Mouse (Mus musculus) MEL (cell line): ENCODE data around the gene Slc39a1. TPM values are rescaled to one million over a fixed set of nuclear protein-coding genes. Genes with fewer than 3 reads are reported as not detected.
A peak's percentile ranks its signal among the peaks of the same experiment; 100 is the strongest.

Source experiments
- DNase-seq: peaks from one replicate; pipeline ENCODE4 v3.0.0; 2011; ENCODE audit warnings: low read depth, low spot score
- H3K27ac ChIP-seq: 2 replicates; pipeline ENCODE4 v1.5.1; 2012; ENCODE audit warnings: low read depth, mild to moderate bottlenecking, control low read depth, low read length, moderate library complexity; ENCODE audit not compliant: control insufficient read depth
- H3K27me3 ChIP-seq, 2 experiments: fragments of 150-350 bp in 1 of 2; sonication (generic) in 1 of 2; 2 replicates each; pipeline ENCODE4 v1.6.1; 2012; ENCODE audit warnings: low read length in 2 of 2, mild to moderate bottlenecking in 2 of 2, improper control_type of control experiment in 1 of 2, moderate library complexity in 1 of 2; ENCODE audit not compliant: insufficient read depth in 2 of 2, control insufficient read depth in 1 of 2
- H3K36me3 ChIP-seq, 2 experiments: 2 replicates each; pipeline ENCODE4 v1.6.1; 2012 to 2014; ENCODE audit warnings: low read length in 2 of 2, improper control_type of control experiment in 1 of 2, inconsistent platforms in 1 of 2, mild to moderate bottlenecking in 1 of 2; ENCODE audit not compliant: insufficient read depth in 2 of 2, control insufficient read depth in 1 of 2
- H3K4me1 ChIP-seq, 2 experiments: fragments of 150-350 bp in 1 of 2; sonication (generic) in 1 of 2; 2 replicates each; pipeline ENCODE4 v1.6.1; 2012; ENCODE audit warnings: low read length in 2 of 2, improper control_type of control experiment in 1 of 2, mild to moderate bottlenecking in 1 of 2; ENCODE audit not compliant: insufficient read depth in 2 of 2, control insufficient read depth in 1 of 2
- H3K4me3 ChIP-seq, 2 experiments: fragments of 150-350 bp in 1 of 2; sonication (generic) in 1 of 2; 2 replicates each; pipeline ENCODE4 v1.5.1; 2012; ENCODE audit warnings: low read depth in 2 of 2, low read length in 2 of 2, mild to moderate bottlenecking in 2 of 2, moderate library complexity in 2 of 2, control low read depth in 1 of 2, improper control_type of control experiment in 1 of 2; ENCODE audit not compliant: control insufficient read depth in 1 of 2, insufficient read depth in 1 of 2
- H3K79me2 ChIP-seq: 2 replicates; pipeline ENCODE4 v1.6.1; 2012; ENCODE audit warnings: mild to moderate bottlenecking, low read length, moderate library complexity; ENCODE audit not compliant: control insufficient read depth, poor library complexity, insufficient read depth
- H3K9ac ChIP-seq: 2 replicates; pipeline ENCODE4 v1.6.1; 2012; ENCODE audit warnings: low read depth, mild to moderate bottlenecking, control low read depth, low read length, moderate library complexity; ENCODE audit not compliant: control insufficient read depth, poor library complexity, severe bottlenecking
- H3K9me3 ChIP-seq: fragments of 150-350 bp; sonication (generic); replicated peaks from 2 replicates; pipeline ENCODE4 v1.6.1; 2012; ENCODE audit warnings: mild to moderate bottlenecking, low read length, improper control_type of control experiment, moderate library complexity; ENCODE audit not compliant: insufficient read depth
- CHD1 ChIP-seq: IDR thresholded peaks from 2 replicates; pipeline ENCODE4 v1.6.1; 2012; ENCODE audit warnings: low read depth, mild to moderate bottlenecking, inconsistent platforms, low read length, improper control_type of control experiment
- CHD2 ChIP-seq: IDR thresholded peaks from 2 replicates; pipeline ENCODE4 v1.6.1; 2011; ENCODE audit warnings: low read length, improper control_type of control experiment
- ETS1 ChIP-seq: IDR thresholded peaks from 2 replicates; pipeline ENCODE4 v1.6.1; 2012; ENCODE audit warnings: low read depth, mild to moderate bottlenecking, inconsistent platforms, low read length, improper control_type of control experiment, moderate library complexity
- HCFC1 ChIP-seq: IDR thresholded peaks from 2 replicates; pipeline ENCODE4 v1.6.1; 2012; ENCODE audit warnings: low read depth, mild to moderate bottlenecking, inconsistent platforms, low read length, improper control_type of control experiment, moderate library complexity
- KAT2A ChIP-seq: conservative IDR thresholded peaks from 2 replicates; pipeline ENCODE4 v1.6.1; 2012; ENCODE audit warnings: low read depth, low read length, improper control_type of control experiment, inconsistent platforms
- MAX ChIP-seq: IDR thresholded peaks from 2 replicates; pipeline ENCODE4 v1.6.1; 2011; ENCODE audit warnings: low read length, improper control_type of control experiment
- MAZ ChIP-seq: IDR thresholded peaks from 2 replicates; pipeline ENCODE4 v1.6.1; 2012; ENCODE audit warnings: low read depth, mild to moderate bottlenecking, inconsistent platforms, low read length, improper control_type of control experiment
- MYB ChIP-seq: IDR thresholded peaks from 2 replicates; pipeline ENCODE4 v1.6.1; 2011; ENCODE audit warnings: mild to moderate bottlenecking, low read depth, low read length, improper control_type of control experiment
- NELFE ChIP-seq: IDR thresholded peaks from 2 replicates; pipeline ENCODE4 v1.6.1; 2011; ENCODE audit warnings: low read depth, low read length, improper control_type of control experiment
- NRF1 ChIP-seq: IDR thresholded peaks from 2 replicates; pipeline ENCODE4 v1.6.1; 2014; ENCODE audit warnings: low read depth, mild to moderate bottlenecking, inconsistent platforms, low read length, improper control_type of control experiment, moderate library complexity; ENCODE audit not compliant: poor library complexity, insufficient read depth, severe bottlenecking
- POLR2A ChIP-seq, 2 experiments: IDR thresholded peaks; 2 replicates each; pipeline ENCODE4 v1.6.1; 2011 to 2012; ENCODE audit warnings: low read length in 2 of 2, mild to moderate bottlenecking in 2 of 2, control low read depth in 1 of 2, improper control_type of control experiment in 1 of 2, low read depth in 1 of 2, moderate library complexity in 1 of 2; ENCODE audit not compliant: control insufficient read depth in 1 of 2, insufficient read depth in 1 of 2, poor library complexity in 1 of 2
- POLR2AphosphoS2 ChIP-seq: IDR thresholded peaks from 2 replicates; pipeline ENCODE4 v1.6.1; 2011; ENCODE audit warnings: low read length, improper control_type of control experiment
- POLR2AphosphoS5 ChIP-seq: IDR thresholded peaks from 2 replicates; pipeline ENCODE4 v1.6.1; 2012; ENCODE audit warnings: low read depth, borderline replicate concordance, mild to moderate bottlenecking, inconsistent platforms, low read length, moderate library complexity, mixed read lengths
- RCOR1 ChIP-seq: IDR thresholded peaks from 2 replicates; pipeline ENCODE4 v1.6.1; 2012; ENCODE audit warnings: low read depth, mild to moderate bottlenecking, inconsistent platforms, low read length, improper control_type of control experiment
- SIN3A ChIP-seq: IDR thresholded peaks from 2 replicates; pipeline ENCODE4 v1.6.1; 2012; ENCODE audit warnings: low read length, improper control_type of control experiment, inconsistent platforms
- TBP ChIP-seq: IDR thresholded peaks from 2 replicates; pipeline ENCODE4 v1.8.0; 2011; ENCODE audit warnings: low read depth, low read length, improper control_type of control experiment
- TCF12 ChIP-seq: IDR thresholded peaks from 2 replicates; pipeline ENCODE4 v1.6.1; 2014; ENCODE audit warnings: low read depth, mild to moderate bottlenecking, inconsistent platforms, low read length, improper control_type of control experiment, moderate library complexity
- UBTF ChIP-seq: IDR thresholded peaks from 2 replicates; pipeline ENCODE4 v1.6.1; 2012; ENCODE audit warnings: low read depth, mild to moderate bottlenecking, inconsistent platforms, low read length, improper control_type of control experiment, moderate library complexity, borderline replicate concordance; ENCODE audit not compliant: insufficient read depth
- USF1 ChIP-seq: IDR thresholded peaks from 2 replicates; pipeline ENCODE4 v1.6.1; 2014; ENCODE audit warnings: low read depth, mild to moderate bottlenecking, inconsistent platforms, low read length, improper control_type of control experiment, moderate library complexity
- USF2 ChIP-seq, 2 experiments: IDR thresholded peaks; 2 replicates each; pipeline ENCODE4 v1.6.1; 2011 to 2012; ENCODE audit warnings: improper control_type of control experiment in 2 of 2, low read length in 2 of 2, borderline replicate concordance in 1 of 2, inconsistent platforms in 1 of 2, low read depth in 1 of 2, mild to moderate bottlenecking in 1 of 2; ENCODE audit not compliant: insufficient read depth in 1 of 2
- ZMIZ1 ChIP-seq: IDR thresholded peaks from 2 replicates; pipeline ENCODE4 v1.6.1; 2012; ENCODE audit warnings: low read depth, mild to moderate bottlenecking, inconsistent platforms, low read length, improper control_type of control experiment, moderate library complexity
- polyA plus RNA-seq, 2 experiments: library from polyadenylated mRNA; stranded (reverse) in 1 of 2; unstranded in 1 of 2; fragments of >175 nt in 1 of 2; fragments of >200 nt in 1 of 2; gene quantifications; 2 replicates each; pipeline versions ENCODE4 v1.2.1 to v1.2.4; 2012; ENCODE audit warnings: low replicate concordance in 2 of 2, low read depth in 1 of 2; ENCODE audit not compliant: insufficient read length in 2 of 2, insufficient read depth in 1 of 2, missing spikeins in 1 of 2
- total RNA-seq: library from RNA; depleted of rRNA; stranded (reverse); fragments of 300-350 nt; gene quantifications from 2 replicates; pipeline ENCODE4 v1.2.3, GENCODE M21; 2012; rRNA removed

Slc39a1 gene
- total RNA-seq, result 47.2 and 58.5 TPM in 2 replicates
- 10 to 100 TPM; 61.7 to 80.5 TPM for polyA plus RNA-seq

GRCm38 (mm10) chr3:90247960-90248745 is at the start of gene Slc39a1:
TSS of gene Slc39a1 (plus strand) at chr3:90248172.
- H3K4me1 ChIP-seq, result peaks cover 7 to 10% of the 10 kb centered on the region in 2 experiments; a peak in 2 of 4 replicates
- DNase-seq, result peak; percentile 98
- peaks cover 0 to 7% of the 10 kb centered on the region in 2 experiments; a peak in 2 of 4 replicates for H3K36me3 ChIP-seq
- peaks cover 7% of the 10 kb centered on the region for H3K79me2 ChIP-seq
- peak within 1 kb of the TSS; percentile 47 for H3K27ac ChIP-seq
- H3K4me3 ChIP-seq, result peak within 1 kb of the TSS; percentile 72 to 98
- peak; percentile 97 for TF ChIP-seq ZMIZ1
- TF ChIP-seq UBTF, result 0 out of 2 replicates have a peak, but pooled peaks have one; percentile 40
- TF ChIP-seq MAX, result peak; percentile 22; the same call in 1 of the 2 replicates
- TF ChIP-seq CHD2, result peak; percentile 68; the same call in 1 of the 2 replicates
- peak; percentile 92 for TF ChIP-seq NELFE
- TF ChIP-seq MAZ, result peak; percentile 88
- peak; percentile 59; the same call in 1 of the 2 replicates for TF ChIP-seq TBP
- TF ChIP-seq RCOR1, result no peak
- TF ChIP-seq POLR2A (IDR thresholded peaks at IDR 0.05; ENCODE audit: control insufficient read depth in 1 of 2, insufficient read depth in 1 of 2, low read depth in 1 of 2, low read length in 2 of 2, poor library complexity in 1 of 2), result peak; percentile 86 to 90; a peak in 3 of 4 replicates
- 0 out of 2 replicates have a peak, but pooled peaks have one; percentile 7 for TF ChIP-seq MYB
- TF ChIP-seq HCFC1, result peak; percentile 71
- TF ChIP-seq NRF1, result no peak
- peak; percentile 79; the same call in 1 of the 2 replicates for TF ChIP-seq POLR2AphosphoS2
- no peak for TF ChIP-seq USF2 (IDR thresholded peaks at IDR 0.05; ENCODE audit: borderline replicate concordance in 1 of 2, insufficient read depth in 1 of 2, low read depth in 1 of 2, low read length in 2 of 2)
- peak; percentile 45; the same call in 1 of the 2 replicates for TF ChIP-seq TCF12
- no peak for TF ChIP-seq POLR2AphosphoS5
- TF ChIP-seq USF1, result peak; percentile 7; the same call in 1 of the 2 replicates
- peak; percentile 78 for TF ChIP-seq SIN3A
- TF ChIP-seq ETS1, result no peak
- TF ChIP-seq KAT2A, result no peak
- peak; percentile 63; the same call in 1 of the 2 replicates for TF ChIP-seq CHD1
- H3K9me3 ChIP-seq, result no peaks in the 10 kb centered on the region
- H3K9ac ChIP-seq, result peak within 1 kb of the TSS; percentile 78
- H3K27me3 ChIP-seq, result no peaks in the 10 kb centered on the region
